Mouse (Mus musculus) thymus, adult 2 months (tissue): ENCODE measurements around the gene Slc35f1.

ENCODE experiments used
- CTCF ChIP-seq: fragments of 200-500 bp; IDR thresholded peaks from 2 replicates; pipeline ENCODE4 v1.5.1; 2012; ENCODE audit warnings: mild to moderate bottlenecking, control low read depth, low read length, moderate library complexity, borderline replicate concordance; ENCODE audit not compliant: control insufficient read depth, poor library complexity, insufficient read depth; ENCODE audit errors: extremely low read depth
- POLR2A ChIP-seq: fragments of 200-500 bp; IDR thresholded peaks from 2 replicates; pipeline ENCODE4 v1.6.1; 2012; ENCODE audit warnings: mild to moderate bottlenecking, low read length, control low read depth, moderate library complexity; ENCODE audit not compliant: control insufficient read depth, poor library complexity, insufficient read depth; ENCODE audit errors: extremely low read depth

DNA sequence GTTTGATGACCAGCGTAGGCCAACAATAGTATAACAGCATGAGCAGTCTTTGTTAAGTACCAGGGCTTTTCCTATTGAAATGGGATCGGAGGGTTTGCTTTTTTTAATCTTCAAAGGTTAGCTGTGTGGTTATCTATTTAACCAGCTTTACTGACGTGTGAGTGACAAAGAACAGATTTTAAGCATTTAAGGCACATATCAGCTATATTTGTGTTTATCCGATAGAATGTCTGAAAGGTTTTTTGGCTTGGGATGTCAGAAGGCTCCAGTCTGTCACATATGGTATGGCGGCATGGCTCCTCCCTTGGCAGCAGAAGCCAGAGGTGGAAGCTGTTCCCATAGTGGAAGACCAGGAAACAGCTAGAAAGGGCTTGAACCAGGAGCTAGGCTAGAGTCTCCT lies 36.3 kb downstream of the Slc35f1 start:
- TF ChIP-seq CTCF (no peak), POLR2A (no peak)
